Mouse (Mus musculus) midbrain, embryonic 11.5 days (tissue): ENCODE data around the gene Wasf2. TPM values are rescaled to one million over a fixed set of nuclear protein-coding genes. Genes with fewer than 3 reads are reported as not detected.

Experiments used
- ATAC-seq: fragments of 200-750 bp; cut with Nextera tagmentation; 2 replicates; pipeline ENCODE4 v1.8.0; 2017; ENCODE audit warnings: moderate TSS enrichment, moderate library complexity; ENCODE audit not compliant: low FRiP score
- DNase-seq: peaks from one replicate; pipeline ENCODE4 v3.0.0; 2015; ENCODE audit warnings: low spot score; ENCODE audit errors: missing footprints
- H3K27ac ChIP-seq: fragments of 300-500 bp; sonication (generic); 2 replicates; pipeline ENCODE4 v1.5.1; 2014; ENCODE audit warnings: low read depth, low read length
- H3K27me3 ChIP-seq: fragments of 300-500 bp; sonication (generic); 2 replicates; pipeline ENCODE4 v1.6.1; 2014; ENCODE audit warnings: mild to moderate bottlenecking, low read length, moderate library complexity, mixed read lengths; ENCODE audit not compliant: control insufficient read depth, insufficient read depth
- H3K36me3 ChIP-seq: fragments of 300-500 bp; sonication (generic); 2 replicates; pipeline ENCODE4 v1.6.1; 2014; ENCODE audit warnings: mild to moderate bottlenecking, low read length, moderate library complexity, mixed read lengths; ENCODE audit not compliant: control insufficient read depth, insufficient read depth
- H3K4me1 ChIP-seq: fragments of 300-500 bp; sonication (generic); 2 replicates; pipeline ENCODE4 v1.6.1; 2014; ENCODE audit warnings: low read length; ENCODE audit not compliant: control insufficient read depth, insufficient read depth
- H3K4me2 ChIP-seq: fragments of 300-500 bp; sonication (generic); 2 replicates; pipeline ENCODE4 v1.6.1; 2014; ENCODE audit warnings: mild to moderate bottlenecking, moderate library complexity
- H3K4me3 ChIP-seq: fragments of 300-500 bp; sonication (generic); 2 replicates; pipeline ENCODE4 v1.5.1; 2014; ENCODE audit warnings: low read depth, low read length
- H3K9ac ChIP-seq: fragments of 300-500 bp; sonication (generic); 2 replicates; pipeline ENCODE4 v1.6.1; 2014; ENCODE audit warnings: low read length
- H3K9me3 ChIP-seq: fragments of 300-500 bp; sonication (generic); 2 replicates; pipeline ENCODE4 v1.6.1; 2016; ENCODE audit warnings: low read length; ENCODE audit not compliant: control insufficient read depth
- WGBS: fragments of 180-500 bp; shearing (Covaris S2); extraction: QIAGEN DNeasy Blood & Tissue Kit; methylation state at CpG from one replicate; pipeline ENCODE4 v1.1.7; 2014; 5-methylcytosine and 5-hydroxymethylcytosine counted together
- polyA plus RNA-seq: library from polyadenylated mRNA; unstranded; fragments of >200 nt; fragmentation: Nextera tagmentation; extraction: Ambion mirVana; gene quantifications from 2 replicates; pipeline ENCODE4 v1.2.1, GENCODE M21; 2014

Gene Wasf2
- polyA plus RNA-seq, 1 experiment from 2014 or later: 40.1 TPM

- DNase-seq: no peak
- no peaks in the 10 kb centered on the region for H3K9me3 ChIP-seq
- H3K27ac ChIP-seq: no peak overlapping the region
- peaks cover 7% of the 10 kb centered on the region; the same call in 1 of the 2 replicates for H3K36me3 ChIP-seq
- H3K27me3 ChIP-seq: no peaks in the 10 kb centered on the region
- ATAC-seq: no peak
- peaks cover 4% of the 10 kb centered on the region for H3K4me1 ChIP-seq
- no peak overlapping the region for H3K4me2 ChIP-seq
- H3K9ac ChIP-seq: no peak overlapping the region
- 68% methylated on average over 14 of the region's 14 CpGs for WGBS
- H3K4me3 ChIP-seq: no peak overlapping the region
Observed at GRCm38 (mm10) chr4:133184031-133184897, 54.0 kb downstream of the Wasf2 start.

DNA sequence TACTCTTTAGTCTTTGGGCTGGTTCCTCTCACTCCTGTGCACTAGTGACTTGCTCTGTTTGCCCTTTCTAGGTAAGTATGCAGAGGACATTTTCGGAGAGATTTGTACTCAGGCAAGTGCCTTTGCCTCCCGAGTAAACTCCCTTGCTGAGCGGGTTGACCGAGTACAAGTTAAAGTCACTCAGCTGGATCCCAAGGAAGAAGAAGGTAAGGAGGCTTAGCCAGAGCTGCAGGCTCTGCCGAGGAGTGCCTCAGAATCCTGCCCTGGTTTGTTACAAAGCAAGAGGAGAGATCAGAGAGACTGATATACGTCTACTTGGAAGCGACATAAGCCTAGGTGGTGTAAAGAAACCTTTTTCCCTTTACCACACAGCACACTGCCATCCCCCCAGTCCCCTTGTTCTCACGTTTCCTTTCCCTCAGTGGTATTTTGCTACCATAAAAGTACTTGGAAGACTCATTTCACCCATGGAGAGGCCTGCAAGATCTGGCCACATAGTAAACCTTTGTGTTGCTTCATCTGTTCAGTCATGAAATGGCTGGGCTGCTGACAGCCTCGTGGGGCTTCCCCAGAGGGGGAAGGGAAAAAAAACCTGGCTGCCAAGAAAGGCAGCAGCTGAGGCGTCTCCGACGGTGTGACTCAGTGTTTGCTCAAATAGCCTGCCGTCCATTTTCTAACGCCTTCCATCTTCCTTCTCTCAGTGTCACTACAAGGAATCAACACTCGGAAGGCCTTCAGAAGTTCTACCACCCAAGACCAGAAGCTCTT lies 54.8 kb downstream of the Wasf2 start:
- no peak overlapping the region for H3K4me3 ChIP-seq
- no peak for DNase-seq
- no peaks in the 10 kb centered on the region for H3K27me3 ChIP-seq
- H3K9me3 ChIP-seq: no peaks in the 10 kb centered on the region
- H3K36me3 ChIP-seq: peaks cover 7% of the 10 kb centered on the region; the same call in 1 of the 2 replicates
- no peak overlapping the region for H3K4me2 ChIP-seq
- no peak for ATAC-seq
- H3K9ac ChIP-seq: no peak overlapping the region; the same call in 1 of the 2 replicates
- WGBS: 63% methylated on average over 15 of the region's 15 CpGs
- peaks cover 4% of the 10 kb centered on the region for H3K4me1 ChIP-seq
- peak overlapping the region; percentile 40; the same call in 1 of the 2 replicates for H3K27ac ChIP-seq

DNA sequence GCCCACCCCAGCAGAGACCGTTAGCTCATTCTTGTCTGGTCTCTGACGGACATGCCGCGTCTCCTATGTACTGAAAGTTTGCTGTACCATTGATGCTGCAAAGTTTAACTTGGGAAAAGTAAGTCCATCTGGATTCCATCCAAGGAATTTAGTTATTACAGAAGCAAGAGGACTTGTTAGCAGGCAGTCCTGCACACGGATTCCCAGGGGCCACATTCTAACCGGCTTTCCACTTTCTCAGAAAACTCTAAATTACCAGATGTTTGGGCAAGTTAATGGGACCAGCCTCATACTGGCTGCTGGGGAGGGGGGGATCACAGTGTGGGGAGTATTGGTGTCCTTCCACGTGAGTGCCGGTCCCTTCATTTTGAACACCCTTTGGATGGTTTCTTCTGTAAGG lies 55.6 kb downstream of the Wasf2 start:
- H3K4me2 ChIP-seq: no peak overlapping the region
- DNase-seq (no peak), ATAC-seq (no peak)
- peaks cover 7% of the 10 kb centered on the region; the same call in 1 of the 2 replicates for H3K36me3 ChIP-seq
- 94% methylated on average over 8 of the region's 8 CpGs for WGBS
- no peak overlapping the region for H3K4me3 ChIP-seq
- peaks cover 4% of the 10 kb centered on the region for H3K4me1 ChIP-seq
- no peaks in the 10 kb centered on the region for H3K27me3 ChIP-seq
- H3K9ac ChIP-seq: no peak overlapping the region
- H3K9me3 ChIP-seq: no peaks in the 10 kb centered on the region
- no peak overlapping the region for H3K27ac ChIP-seq

DNA sequence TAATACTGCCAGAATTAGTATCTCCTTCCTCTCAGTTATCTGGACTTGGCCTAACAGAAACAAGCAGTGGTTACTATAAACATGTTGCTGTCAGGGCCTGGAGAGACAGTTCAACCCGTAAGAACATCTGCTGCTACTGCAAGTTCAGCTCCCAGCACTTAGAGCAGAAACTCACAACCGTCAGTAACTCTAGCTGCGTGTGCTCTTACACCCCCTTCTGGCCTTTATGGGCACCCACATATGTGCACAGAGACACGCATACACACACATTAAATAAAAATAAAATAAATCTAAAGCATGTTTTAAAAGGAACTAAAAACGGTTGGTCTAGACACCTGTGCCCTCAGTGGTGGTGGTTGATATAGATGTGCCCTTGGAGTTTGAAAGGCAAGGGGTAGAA lies 56.6 kb downstream of the Wasf2 start:
- ATAC-seq (no peak), DNase-seq (no peak)
- Histone ChIP-seq H3K9ac (no peak overlapping the region), H3K36me3 (peaks cover 11% of the 10 kb centered on the region; the same call in 1 of the 2 replicates), H3K9me3 (no peaks in the 10 kb centered on the region), H3K4me2 (no peak overlapping the region), H3K4me3 (no peak overlapping the region), H3K4me1 (peaks cover 4% of the 10 kb centered on the region), H3K27me3 (no peaks in the 10 kb centered on the region), H3K27ac (no peak overlapping the region)
- WGBS: 92% methylated on average over 5 of the region's 5 CpGs

GRCm38 (mm10) chr4:133189396-133189795 lies 59.1 kb downstream of the Wasf2 start:
- H3K36me3 ChIP-seq: peaks cover 15% of the 10 kb centered on the region; the same call in 1 of the 2 replicates
- H3K4me2 ChIP-seq: no peak overlapping the region
- H3K27ac ChIP-seq: no peak overlapping the region
- peaks cover 2% of the 10 kb centered on the region for H3K4me1 ChIP-seq
- DNase-seq (no peak), ATAC-seq (no peak)
- WGBS: 59% methylated on average over 10 of the region's 10 CpGs
- H3K9me3 ChIP-seq: no peaks in the 10 kb centered on the region
- H3K4me3 ChIP-seq: no peak overlapping the region
- H3K27me3 ChIP-seq: no peaks in the 10 kb centered on the region
- no peak overlapping the region for H3K9ac ChIP-seq

DNA sequence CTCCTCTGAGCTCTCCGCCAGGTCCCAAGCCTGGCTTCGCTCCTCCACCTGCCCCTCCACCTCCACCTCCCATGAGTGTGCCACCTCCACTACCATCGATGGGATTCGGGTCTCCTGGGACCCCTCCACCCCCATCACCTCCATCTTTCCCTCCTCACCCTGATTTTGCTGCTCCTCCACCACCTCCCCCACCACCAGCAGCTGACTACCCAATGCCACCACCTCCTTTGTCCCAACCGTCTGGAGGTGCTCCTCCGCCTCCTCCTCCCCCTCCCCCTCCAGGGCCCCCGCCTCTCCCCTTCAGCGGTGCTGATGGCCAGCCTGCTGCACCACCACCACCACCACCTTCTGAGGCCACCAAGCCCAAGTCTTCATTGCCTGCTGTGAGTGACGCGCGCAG lies 64.2 kb downstream of the Wasf2 start:
- no peak overlapping the region for H3K27ac ChIP-seq
- H3K36me3 ChIP-seq: peaks cover 14% of the 10 kb centered on the region; the same call in 1 of the 2 replicates

GRCm38 (mm10) chr4:133195014-133195413 lies 64.7 kb downstream of the Wasf2 start:
- Histone ChIP-seq H3K27me3 (no peaks in the 10 kb centered on the region), H3K4me1 (peaks cover 35% of the 10 kb centered on the region), H3K27ac (no peak overlapping the region), H3K9me3 (no peaks in the 10 kb centered on the region), H3K4me2 (no peak overlapping the region), H3K36me3 (peaks cover 14% of the 10 kb centered on the region; the same call in 1 of the 2 replicates), H3K9ac (no peak overlapping the region), H3K4me3 (no peak overlapping the region)
- no peak for DNase-seq
- 72% methylated on average over 4 of the region's 4 CpGs for WGBS
- ATAC-seq: no peak

More for the DNA sequence above, 64.2 kb downstream of the Wasf2 start:
- Histone ChIP-seq H3K27me3 (no peaks in the 10 kb centered on the region), H3K4me3 (no peak overlapping the region), H3K4me2 (no peak overlapping the region), H3K9ac (no peak overlapping the region), H3K4me1 (peaks cover 30% of the 10 kb centered on the region), H3K9me3 (no peaks in the 10 kb centered on the region)
- DNase-seq: no peak
- WGBS: 90% methylated on average over 11 of the region's 11 CpGs
- ATAC-seq: no peak

DNA sequence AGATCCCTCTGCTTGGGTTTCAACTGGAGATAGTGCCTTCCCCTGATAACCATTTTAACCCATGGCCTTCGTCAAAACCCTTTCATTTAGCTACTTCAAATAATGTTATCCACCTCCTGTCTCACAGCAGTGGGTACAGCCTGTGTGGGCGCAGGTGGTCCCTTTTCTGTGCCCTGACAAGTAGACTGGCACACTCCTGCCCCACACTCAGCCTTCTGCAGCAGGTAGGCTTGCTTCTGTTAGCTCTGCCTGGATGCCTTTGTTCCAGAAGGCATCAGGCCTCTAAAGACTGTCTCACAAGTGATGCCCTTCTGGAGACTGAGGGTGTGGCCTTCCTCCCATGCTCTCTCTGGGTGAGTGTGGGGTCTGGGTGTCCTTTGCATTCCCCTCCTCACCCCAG lies 65.8 kb downstream of the Wasf2 start:
- Histone ChIP-seq H3K36me3 (peaks cover 14% of the 10 kb centered on the region; the same call in 1 of the 2 replicates), H3K4me1 (peaks cover 43% of the 10 kb centered on the region), H3K9me3 (no peaks in the 10 kb centered on the region), H3K27me3 (no peaks in the 10 kb centered on the region), H3K4me3 (no peak overlapping the region), H3K4me2 (no peak overlapping the region), H3K9ac (no peak overlapping the region), H3K27ac (no peak overlapping the region)
- ATAC-seq (no peak), DNase-seq (no peak)
- 81% methylated on average over 2 of the region's 2 CpGs for WGBS

DNA sequence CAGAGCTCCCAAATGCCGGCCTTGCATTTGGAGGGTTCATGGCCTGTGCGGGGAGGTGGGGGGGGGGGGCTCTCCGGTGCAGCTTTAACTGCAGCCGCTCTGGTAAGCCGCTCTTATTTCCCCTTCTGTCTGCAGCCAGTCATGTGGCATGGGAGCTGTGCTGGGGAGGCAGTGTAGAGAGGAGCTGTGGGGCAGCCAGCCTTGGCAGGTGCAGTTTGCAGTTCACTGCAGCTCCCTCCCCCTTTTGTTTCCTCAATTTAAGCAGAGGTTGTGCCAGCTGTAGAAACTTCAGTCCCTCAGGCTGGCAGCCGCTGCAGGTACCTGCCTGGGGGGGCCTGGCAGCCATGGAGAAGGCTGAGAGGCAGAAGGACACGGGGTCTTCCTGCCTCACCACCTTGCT lies 66.5 kb downstream of the Wasf2 start:
- Histone ChIP-seq H3K27ac (peak overlapping the region; percentile 81), H3K27me3 (no peaks in the 10 kb centered on the region), H3K4me3 (no peak overlapping the region), H3K9me3 (no peaks in the 10 kb centered on the region), H3K36me3 (peaks cover 10% of the 10 kb centered on the region; the same call in 1 of the 2 replicates), H3K9ac (peak overlapping the region; percentile 2), H3K4me1 (peaks cover 43% of the 10 kb centered on the region), H3K4me2 (no peak overlapping the region)
- WGBS: 36% methylated on average over 7 of the region's 7 CpGs
- ATAC-seq: no peak
- no peak for DNase-seq
